Mouse (Mus musculus) heart, postnatal 4 days (tissue): Measurements from ENCODE around the gene Sqor. TPM values are rescaled to one million over a fixed set of nuclear protein-coding genes. Genes with fewer than 3 reads are reported as not detected.
A peak's percentile ranks its signal among the peaks of the same experiment; 100 is the strongest.

Source experiments
- DNase-seq: peaks from one replicate; pipeline ENCODE4 v3.0.0; 2021
- total RNA-seq, 2 experiments: library from RNA; stranded (reverse); gene quantifications; 2 replicates each; pipeline ENCODE4 v1.2.3; 2021

The Sqor gene
- total RNA-seq, result 1 to 10 TPM; 8.6 to 8.7 TPM

- DNase-seq, result peak; percentile 73
These were observed at the start of gene Sqor for GRCm38 (mm10) chr2:122765071-122765793. TSS of gene Sqor (plus strand) at chr2:122765237.

GRCm38 (mm10) chr2:122716301-122716842 lies 48.7 kb upstream of the Sqor start:
- DNase-seq, result no peak

GRCm38 (mm10) chr2:122719232-122719631 lies 45.8 kb upstream of the Sqor start:
- DNase-seq, result no peak

- DNase-seq, result no peak
These were observed 44.5 kb upstream of the Sqor start for GRCm38 (mm10) chr2:122720564-122720963.

- DNase-seq, result peak; percentile 47
These were observed 39.4 kb upstream of the Sqor start for GRCm38 (mm10) chr2:122725604-122726003.

- no peak for DNase-seq
These were observed 33.6 kb upstream of the Sqor start for GRCm38 (mm10) chr2:122731456-122731855.

- peak; percentile 92 for DNase-seq
These were observed 26.9 kb upstream of the Sqor start, which contains the start of gene Bloc1s6 for GRCm38 (mm10) chr2:122737894-122738830. TSS of gene Bloc1s6 (plus strand) at chr2:122738503.

- no peak for DNase-seq
These were observed 26.0 kb upstream of the Sqor start for GRCm38 (mm10) chr2:122739023-122739422.

- DNase-seq, result no peak
These were observed 18.6 kb upstream of the Sqor start for GRCm38 (mm10) chr2:122746461-122746860.

GRCm38 (mm10) chr2:122753739-122754343 lies 11.2 kb upstream of the Sqor start:
- peak; percentile 65 for DNase-seq

- no peak for DNase-seq
These were observed 5.2 kb upstream of the Sqor start for GRCm38 (mm10) chr2:122759791-122760190.

- DNase-seq, result no peak
These were observed 2.0 kb upstream of the Sqor start for GRCm38 (mm10) chr2:122762991-122763390.

GRCm38 (mm10) chr2:122764526-122764925 lies 511 bp upstream of the Sqor start:
- no peak for DNase-seq

GRCm38 (mm10) chr2:122765794-122766145 lies 733 bp downstream of the Sqor start:
- DNase-seq, result no peak

GRCm38 (mm10) chr2:122771002-122771401 lies 6.0 kb downstream of the Sqor start:
- DNase-seq, result peak; percentile 10

- DNase-seq, result no peak
These were observed 7.9 kb downstream of the Sqor start for GRCm38 (mm10) chr2:122772899-122773298.

GRCm38 (mm10) chr2:122775491-122775890 lies 10.5 kb downstream of the Sqor start:
- no peak for DNase-seq

- no peak for DNase-seq
These were observed 11.8 kb downstream of the Sqor start for GRCm38 (mm10) chr2:122776823-122777222.

GRCm38 (mm10) chr2:122779967-122780366 lies 14.9 kb downstream of the Sqor start:
- no peak for DNase-seq

GRCm38 (mm10) chr2:122780447-122780846 lies 15.4 kb downstream of the Sqor start:
- no peak for DNase-seq

- DNase-seq, result no peak
These were observed 16.7 kb downstream of the Sqor start for GRCm38 (mm10) chr2:122781590-122782356.

- no peak for DNase-seq
These were observed 18.7 kb downstream of the Sqor start for GRCm38 (mm10) chr2:122783730-122784129.
